Mouse (Mus musculus) heart, embryonic 13.5 days (tissue): ENCODE results near the gene Fkbp9. TPM values are rescaled to one million over a fixed set of nuclear protein-coding genes. Genes with fewer than 3 reads are reported as not detected.
"Not testable (repeated sequence)": the region's sequence is repeated elsewhere in the genome, so short reads cannot be mapped to it uniquely, and the experiment has no call there.

Experiments used
- ATAC-seq: fragments of 200-750 bp; cut with Nextera tagmentation; 2 replicates; pipeline ENCODE4 v1.8.0; 2017; ENCODE audit warnings: moderate TSS enrichment; ENCODE audit not compliant: insufficient number of reproducible peaks, low FRiP score, low TSS enrichment; ENCODE audit errors: extremely low read depth
- H3K27ac ChIP-seq: fragments of 300-500 bp; sonication (generic); replicated peaks from 2 replicates; pipeline ENCODE4 v1.5.1; 2015; ENCODE audit warnings: moderate library complexity, mild to moderate bottlenecking, inconsistent platforms
- H3K27me3 ChIP-seq: fragments of 300-500 bp; sonication (generic); replicated peaks from 2 replicates; pipeline ENCODE4 v1.6.1; 2015; ENCODE audit warnings: mild to moderate bottlenecking, inconsistent platforms
- H3K36me3 ChIP-seq: fragments of 300-500 bp; sonication (generic); 2 replicates; pipeline ENCODE4 v1.6.1; 2015; ENCODE audit warnings: mild to moderate bottlenecking, inconsistent platforms
- H3K4me1 ChIP-seq: fragments of 300-500 bp; sonication (generic); 2 replicates; pipeline ENCODE4 v1.6.1; 2015; ENCODE audit warnings: inconsistent platforms
- H3K4me2 ChIP-seq: fragments of 300-500 bp; sonication (generic); 2 replicates; pipeline ENCODE4 v1.6.1; 2015; ENCODE audit warnings: inconsistent platforms, mild to moderate bottlenecking, moderate library complexity
- H3K4me3 ChIP-seq: fragments of 300-500 bp; sonication (generic); 2 replicates; pipeline ENCODE4 v1.5.1; 2015; ENCODE audit warnings: moderate library complexity, mild to moderate bottlenecking, inconsistent platforms
- H3K9ac ChIP-seq: fragments of 300-500 bp; sonication (generic); 2 replicates; pipeline ENCODE4 v1.6.1; 2015; ENCODE audit warnings: inconsistent platforms, mild to moderate bottlenecking, moderate library complexity
- H3K9me3 ChIP-seq: fragments of 300-500 bp; sonication (generic); 2 replicates; pipeline ENCODE4 v1.6.1; 2016; ENCODE audit warnings: inconsistent platforms
- WGBS: fragments of 180-500 bp; shearing (Covaris S2); methylation state at CpG from one replicate; pipeline ENCODE4 v1.1.7; 2015; ENCODE audit warnings: mixed read lengths; 5-methylcytosine and 5-hydroxymethylcytosine counted together
- polyA plus RNA-seq: library from polyadenylated mRNA; unstranded; fragments of >200 nt; fragmentation: Nextera tagmentation; extraction: Ambion mirVana; gene quantifications from 2 replicates; pipeline ENCODE4 v1.2.1, GENCODE M21; 2015

The Fkbp9 gene
- polyA plus RNA-seq, 1 experiment from 2014 or later, result 131 TPM

DNA sequence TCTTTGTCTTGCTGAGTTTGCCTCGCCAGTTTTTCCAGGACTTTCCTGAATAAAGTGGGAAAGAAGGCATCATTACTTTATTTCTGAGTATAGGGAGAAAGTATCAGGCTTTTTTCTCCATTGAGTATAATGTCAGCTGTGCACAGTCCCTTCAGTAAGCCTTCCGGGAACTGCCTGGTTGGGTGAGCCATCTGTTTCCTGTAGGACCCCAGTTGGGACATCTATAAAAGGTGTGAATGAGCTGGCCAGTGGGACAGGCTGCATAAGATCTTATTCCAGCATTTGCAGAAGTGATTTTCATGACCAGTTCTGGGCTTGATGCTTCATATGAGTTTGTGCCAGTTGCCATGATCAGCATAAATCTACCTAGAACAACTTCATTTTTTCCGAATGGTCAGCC is 11.4 kb downstream of the Fkbp9 start:
- no peak overlapping the region for H3K27ac ChIP-seq
- H3K4me1 ChIP-seq, result peaks cover 12% of the 10 kb centered on the region
- H3K9ac ChIP-seq, result no peak overlapping the region
- H3K4me3 ChIP-seq, result no peak overlapping the region
- WGBS, result 72% methylated on average over 3 of the region's 3 CpGs
- H3K4me2 ChIP-seq, result no peak overlapping the region
- H3K27me3 ChIP-seq, result no peaks in the 10 kb centered on the region
- H3K9me3 ChIP-seq, result no peaks in the 10 kb centered on the region
- H3K36me3 ChIP-seq, result peaks cover 35% of the 10 kb centered on the region
- no peak for ATAC-seq

DNA sequence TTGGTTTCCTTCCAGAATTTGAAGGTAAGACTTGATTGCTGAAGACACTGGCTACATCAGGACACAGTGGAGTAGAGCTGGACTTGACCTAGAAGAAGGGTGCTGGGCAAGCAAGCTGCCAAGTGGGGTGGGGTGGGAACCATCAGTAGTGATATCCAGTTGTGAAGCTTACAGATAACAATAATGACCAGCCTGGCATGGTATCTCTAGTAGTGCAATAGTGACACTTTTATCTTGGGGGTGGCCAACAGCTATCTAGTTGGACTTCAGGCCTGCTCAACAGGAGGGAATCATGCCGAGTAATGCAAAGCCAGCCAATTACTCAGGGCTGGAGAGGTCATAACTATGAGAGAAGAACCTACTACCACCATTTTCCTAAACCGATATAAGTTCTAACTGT is 12.5 kb downstream of the Fkbp9 start:
- Histone ChIP-seq H3K9me3 (no peaks in the 10 kb centered on the region), H3K9ac (no peak overlapping the region), H3K27ac (no peak overlapping the region), H3K4me2 (no peak overlapping the region), H3K4me3 (no peak overlapping the region), H3K27me3 (no peaks in the 10 kb centered on the region), H3K4me1 (peaks cover 23% of the 10 kb centered on the region), H3K36me3 (peaks cover 29% of the 10 kb centered on the region)
- 60% methylated on average over 2 of the region's 2 CpGs for WGBS
- no peak for ATAC-seq

DNA sequence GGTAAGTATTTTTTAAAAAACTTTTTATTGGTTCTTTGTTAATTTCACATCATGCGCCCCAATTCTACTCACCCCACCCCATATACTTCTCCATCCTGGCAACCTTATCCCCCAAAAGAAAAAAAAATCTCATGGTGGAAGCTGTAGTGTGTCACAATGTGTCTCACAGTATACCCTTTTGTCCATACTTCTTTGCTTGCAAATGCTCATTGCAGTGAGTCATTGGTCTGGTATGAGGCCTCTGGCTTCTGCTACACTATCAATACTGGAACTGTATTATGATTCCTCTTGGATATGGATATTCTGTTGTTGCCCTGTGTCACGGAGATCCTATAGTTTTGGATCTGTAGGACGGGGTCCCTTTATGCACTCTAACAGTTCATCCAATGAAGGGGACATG is 17.1 kb downstream of the Fkbp9 start:
- WGBS, result 70% methylated on average over 3 of the region's 3 CpGs
- H3K4me2 ChIP-seq, result no peak overlapping the region
- no peak for ATAC-seq
- H3K4me3 ChIP-seq, result no peak overlapping the region
- H3K27ac ChIP-seq, result peak overlapping the region; percentile 2; the same call in 1 of the 2 replicates
- H3K36me3 ChIP-seq, result peaks cover 47% of the 10 kb centered on the region
- H3K9ac ChIP-seq, result no peak overlapping the region
- H3K4me1 ChIP-seq, result peaks cover 31% of the 10 kb centered on the region
- H3K9me3 ChIP-seq, result no peaks in the 10 kb centered on the region
- H3K27me3 ChIP-seq, result no peaks in the 10 kb centered on the region

DNA sequence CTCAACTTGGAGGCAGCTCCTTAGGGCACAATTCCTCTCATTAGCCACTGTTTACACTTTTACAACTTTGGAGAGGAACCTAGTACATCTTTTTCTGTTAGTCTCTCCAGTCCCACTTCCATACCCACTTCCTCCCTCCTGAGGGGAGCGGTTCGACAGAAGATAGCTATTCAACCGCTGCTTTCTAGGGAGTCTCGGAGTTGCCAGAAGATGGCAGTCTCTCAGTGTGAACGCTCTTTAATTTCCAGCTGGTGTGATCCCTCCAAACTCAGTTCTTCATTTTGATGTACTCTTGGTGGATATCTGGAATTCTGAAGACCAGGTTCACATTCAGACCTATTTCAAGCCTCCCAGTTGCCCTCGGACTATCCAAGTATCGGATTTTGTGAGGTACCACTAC is 18.5 kb downstream of the Fkbp9 start:
- H3K27me3 ChIP-seq, result no peaks in the 10 kb centered on the region
- no peak overlapping the region for H3K27ac ChIP-seq
- no peak overlapping the region for H3K4me3 ChIP-seq
- ATAC-seq, result no peak
- H3K36me3 ChIP-seq, result peaks cover 45% of the 10 kb centered on the region
- H3K4me1 ChIP-seq, result peaks cover 26% of the 10 kb centered on the region
- H3K9me3 ChIP-seq, result no peaks in the 10 kb centered on the region
- 52% methylated on average over 7 of the region's 7 CpGs for WGBS
- H3K9ac ChIP-seq, result no peak overlapping the region
- no peak overlapping the region for H3K4me2 ChIP-seq

DNA sequence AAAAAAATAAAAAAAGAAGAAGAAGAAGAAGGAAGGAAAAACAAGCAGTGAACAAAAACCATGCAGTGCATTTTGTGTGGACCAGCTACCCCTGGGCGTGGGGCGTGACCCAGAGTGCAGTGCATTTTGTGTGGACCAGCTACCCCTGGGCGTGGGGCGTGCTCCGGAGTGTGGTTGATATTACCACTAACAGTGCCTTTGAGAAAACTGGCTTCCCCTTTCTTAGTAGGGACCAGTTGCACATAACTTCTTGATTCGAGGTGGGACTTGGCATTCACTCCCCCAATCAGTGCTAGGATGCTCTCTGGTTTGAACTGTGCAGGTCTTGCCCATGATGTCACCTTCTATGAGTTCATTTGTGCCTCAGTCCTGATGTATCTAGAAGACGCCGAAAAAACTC is 22.9 kb downstream of the Fkbp9 start:
- WGBS, result 93% methylated on average over 8 of the region's 8 CpGs
- H3K9me3 ChIP-seq, result no peaks in the 10 kb centered on the region
- peaks cover 4% of the 10 kb centered on the region for H3K4me1 ChIP-seq
- H3K27me3 ChIP-seq, result no peaks in the 10 kb centered on the region
- no peak overlapping the region for H3K4me2 ChIP-seq
- no peak overlapping the region for H3K9ac ChIP-seq
- no peak for ATAC-seq
- peaks cover 62% of the 10 kb centered on the region for H3K36me3 ChIP-seq
- no peak overlapping the region for H3K27ac ChIP-seq
- H3K4me3 ChIP-seq, result no peak overlapping the region

DNA sequence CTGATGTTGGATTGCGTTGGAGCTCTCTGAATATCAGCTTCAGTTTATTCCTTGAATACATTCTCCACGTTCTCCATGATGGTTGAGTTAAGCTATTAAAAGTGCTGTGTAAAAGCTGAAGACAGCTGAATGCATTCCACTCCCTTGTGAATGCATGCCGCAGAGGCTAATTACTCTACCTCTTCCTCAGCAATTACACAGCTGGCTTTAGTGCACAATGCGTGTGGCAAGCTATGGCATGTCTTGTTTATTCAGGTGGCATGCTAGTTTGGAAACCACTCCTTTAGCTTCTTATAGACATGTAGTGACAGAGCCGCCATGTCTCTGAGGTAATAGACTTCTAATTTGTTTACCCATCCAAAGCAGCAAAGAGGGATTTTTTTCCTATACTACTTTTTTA is 24.9 kb downstream of the Fkbp9 start:
- no peak overlapping the region for H3K27ac ChIP-seq
- H3K27me3 ChIP-seq, result no peaks in the 10 kb centered on the region
- H3K4me2 ChIP-seq, result no peak overlapping the region
- WGBS, result 81% methylated on average over 5 of the region's 5 CpGs
- H3K4me1 ChIP-seq, result peaks cover 8% of the 10 kb centered on the region
- no peak overlapping the region for H3K9ac ChIP-seq
- peaks cover 62% of the 10 kb centered on the region for H3K36me3 ChIP-seq
- no peak for ATAC-seq
- no peak overlapping the region for H3K4me3 ChIP-seq
- H3K9me3 ChIP-seq, result no peaks in the 10 kb centered on the region

DNA sequence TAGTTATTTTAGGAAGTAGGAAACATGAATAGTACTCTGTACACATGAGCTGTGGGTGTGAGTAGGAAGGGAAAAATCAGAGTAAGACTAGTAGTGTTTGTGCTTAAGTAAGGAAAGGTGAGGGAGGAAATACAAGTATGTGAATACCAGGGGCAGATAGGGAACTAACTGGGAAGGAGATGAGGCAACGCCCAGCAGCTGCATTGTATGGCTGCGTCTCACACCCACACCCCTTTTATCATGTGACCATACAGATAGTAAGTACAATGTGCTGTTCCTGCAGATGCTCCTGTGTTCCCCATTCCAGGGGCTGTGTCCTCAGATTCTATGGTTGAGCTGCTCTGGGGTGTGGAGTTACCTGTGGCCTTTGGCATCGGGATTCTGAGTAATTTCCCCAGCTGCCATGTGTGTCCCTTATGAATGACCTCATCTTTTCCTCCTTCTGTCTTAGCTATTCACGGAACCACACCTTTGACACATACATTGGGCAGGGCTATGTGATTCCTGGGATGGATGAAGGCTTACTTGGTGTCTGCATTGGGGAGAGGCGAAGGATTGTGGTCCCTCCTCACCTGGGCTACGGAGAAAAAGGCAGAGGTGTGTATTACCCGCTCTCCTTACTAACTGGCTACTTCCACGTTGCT is 28.5 kb downstream of the Fkbp9 start:
- H3K9ac ChIP-seq, result no peak overlapping the region
- WGBS, result 76% methylated on average over 8 of the region's 8 CpGs
- H3K4me1 ChIP-seq, result peaks cover 8% of the 10 kb centered on the region
- no peaks in the 10 kb centered on the region for H3K9me3 ChIP-seq
- H3K36me3 ChIP-seq, result peaks cover 70% of the 10 kb centered on the region
- no peak overlapping the region for H3K4me2 ChIP-seq
- no peak for ATAC-seq
- H3K4me3 ChIP-seq, result no peak overlapping the region
- H3K27ac ChIP-seq, result peak overlapping the region; percentile 39; the same call in 1 of the 2 replicates
- no peaks in the 10 kb centered on the region for H3K27me3 ChIP-seq

DNA sequence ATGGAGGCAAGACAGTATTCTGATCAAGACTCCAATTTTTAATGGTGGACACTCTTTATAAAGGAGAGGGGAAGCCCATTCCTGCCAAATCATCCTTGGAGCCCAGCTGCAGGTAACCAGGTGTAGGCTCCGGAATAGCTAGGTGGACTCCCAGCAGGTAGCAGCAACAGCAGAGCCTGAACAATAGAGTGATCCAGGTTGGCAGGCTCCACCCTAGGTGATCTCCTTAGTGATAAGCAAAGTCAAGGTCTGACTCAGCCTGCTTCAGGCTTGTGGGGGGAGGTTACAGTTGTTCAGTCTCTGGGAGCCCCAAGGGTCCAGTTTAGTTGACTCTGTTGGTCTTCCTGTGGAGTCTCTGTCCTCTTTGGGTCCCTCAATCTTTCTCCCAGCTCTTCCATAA is 35.0 kb downstream of the Fkbp9 start:
- not testable (repeated sequence) for H3K27me3 ChIP-seq, H3K9me3 ChIP-seq, H3K4me2 ChIP-seq, ATAC-seq, H3K27ac ChIP-seq, H3K4me3 ChIP-seq, H3K9ac ChIP-seq
- H3K4me1 ChIP-seq, result peaks cover 18% of the 10 kb centered on the region
- H3K36me3 ChIP-seq, result peaks cover 66% of the 10 kb centered on the region
- 77% methylated on average over 1 of the region's 1 CpGs for WGBS

DNA sequence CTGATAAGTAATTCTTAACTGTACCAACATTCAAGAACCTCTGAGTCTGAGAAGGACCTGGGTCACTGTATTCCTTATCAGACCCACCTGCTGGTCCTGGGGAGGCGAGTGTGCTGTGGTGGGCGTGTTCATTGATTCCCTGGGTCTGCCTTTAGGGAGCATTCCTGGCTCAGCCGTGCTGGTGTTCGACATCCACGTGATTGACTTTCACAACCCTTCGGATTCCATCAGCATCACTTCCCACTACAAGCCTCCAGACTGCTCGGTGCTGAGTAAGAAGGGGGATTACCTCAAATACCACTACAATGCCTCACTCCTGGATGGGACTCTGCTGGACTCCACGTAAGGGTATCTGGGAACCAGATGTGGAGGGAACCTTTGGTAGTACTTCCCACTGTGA is 36.7 kb downstream of the Fkbp9 start:
- no peak for ATAC-seq
- Histone ChIP-seq H3K27ac (no peak overlapping the region), H3K27me3 (no peaks in the 10 kb centered on the region), H3K4me2 (no peak overlapping the region), H3K9me3 (no peaks in the 10 kb centered on the region), H3K4me3 (no peak overlapping the region), H3K36me3 (peaks cover 58% of the 10 kb centered on the region), H3K4me1 (peaks cover 18% of the 10 kb centered on the region), H3K9ac (no peak overlapping the region)
- WGBS, result 43% methylated on average over 8 of the region's 8 CpGs

DNA sequence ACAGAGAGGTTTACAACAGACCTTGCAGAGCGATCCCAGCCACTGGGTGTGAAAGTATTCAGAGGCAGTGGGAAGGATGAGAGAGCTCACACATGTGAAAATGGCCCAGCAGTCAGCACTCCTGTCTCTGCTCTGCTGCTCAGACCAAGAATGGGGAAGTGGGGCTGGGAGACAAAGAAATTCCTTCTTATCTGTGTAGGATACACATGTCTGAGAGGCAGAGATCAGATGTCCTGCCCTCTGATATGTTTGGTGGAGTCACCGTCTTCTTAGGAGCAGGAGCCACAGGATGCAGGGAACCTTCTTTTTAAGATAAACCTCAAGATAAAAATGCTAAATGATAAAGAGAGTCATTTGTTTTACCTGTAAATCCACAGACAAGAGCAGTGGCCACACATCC is 38.2 kb downstream of the Fkbp9 start:
- no peaks in the 10 kb centered on the region for H3K27me3 ChIP-seq
- ATAC-seq, result no peak
- peaks cover 56% of the 10 kb centered on the region for H3K36me3 ChIP-seq
- H3K4me2 ChIP-seq, result no peak overlapping the region
- H3K4me3 ChIP-seq, result no peak overlapping the region
- 22% methylated on average over 2 of the region's 2 CpGs for WGBS
- no peak overlapping the region; the same call in 1 of the 2 replicates for H3K27ac ChIP-seq
- no peaks in the 10 kb centered on the region for H3K9me3 ChIP-seq
- H3K9ac ChIP-seq, result no peak overlapping the region
- H3K4me1 ChIP-seq, result peaks cover 18% of the 10 kb centered on the region

DNA sequence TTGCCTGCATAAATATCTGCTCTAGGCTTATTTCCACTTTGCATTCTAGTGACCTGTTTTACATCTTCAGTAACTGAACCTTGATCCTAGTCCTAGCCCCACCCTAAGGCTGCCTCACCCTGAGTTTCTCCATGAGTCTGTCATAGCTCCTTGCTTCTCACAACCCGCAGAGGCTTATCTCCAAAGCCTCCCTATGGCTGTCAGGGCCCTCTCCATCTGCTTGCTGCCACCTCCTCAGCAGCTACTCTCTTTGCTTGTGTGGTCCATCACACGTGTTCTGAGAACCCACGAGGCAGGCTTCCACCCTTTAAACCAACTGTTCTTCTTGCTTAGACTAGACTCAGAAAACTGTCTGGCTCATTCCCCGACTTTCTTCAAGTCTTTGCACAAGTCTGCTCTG is 45.0 kb downstream of the Fkbp9 start:
- no peak for ATAC-seq
- no peak overlapping the region for H3K27ac ChIP-seq
- H3K4me1 ChIP-seq, result peaks cover 23% of the 10 kb centered on the region
- WGBS, result 49% methylated on average over 4 of the region's 4 CpGs
- H3K4me3 ChIP-seq, result no peak overlapping the region
- H3K36me3 ChIP-seq, result peaks cover 76% of the 10 kb centered on the region
- H3K27me3 ChIP-seq, result no peaks in the 10 kb centered on the region
- H3K9me3 ChIP-seq, result no peaks in the 10 kb centered on the region
- H3K4me2 ChIP-seq, result no peak overlapping the region
- no peak overlapping the region for H3K9ac ChIP-seq

DNA sequence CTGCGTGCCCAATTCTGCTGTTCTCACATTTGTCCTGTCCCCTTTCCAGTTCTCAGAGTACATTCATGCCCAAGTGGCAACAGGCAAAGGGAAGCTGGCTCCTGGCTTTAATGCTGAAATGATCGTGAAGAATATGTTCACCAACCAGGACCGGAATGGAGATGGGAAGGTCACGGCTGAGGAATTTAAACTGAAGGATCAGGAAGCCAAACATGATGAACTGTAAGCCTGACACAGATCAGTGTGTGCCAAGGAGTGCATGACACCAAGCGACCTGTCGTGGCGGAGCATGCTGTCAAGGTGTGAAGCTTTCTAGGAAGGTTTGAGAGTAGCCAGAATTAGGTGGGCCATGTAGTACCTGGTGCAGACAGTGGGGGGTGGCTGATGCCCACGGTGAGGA is 46.1 kb downstream of the Fkbp9 start:
- H3K36me3 ChIP-seq, result peaks cover 83% of the 10 kb centered on the region
- H3K9me3 ChIP-seq, result no peaks in the 10 kb centered on the region
- no peak for ATAC-seq
- no peak overlapping the region for H3K4me2 ChIP-seq
- H3K4me3 ChIP-seq, result no peak overlapping the region
- H3K27ac ChIP-seq, result peak overlapping the region; percentile 79
- WGBS, result 84% methylated on average over 8 of the region's 8 CpGs
- no peak overlapping the region for H3K9ac ChIP-seq
- H3K4me1 ChIP-seq, result peaks cover 23% of the 10 kb centered on the region
- H3K27me3 ChIP-seq, result no peaks in the 10 kb centered on the region
